Mouse (Mus musculus) ES-E14 (cell line): Measurements from ENCODE around the gene Inf2.

Source experiments
- CHD2 ChIP-seq: IDR thresholded peaks from 2 replicates; pipeline ENCODE4 v1.6.1; 2014; ENCODE audit warnings: mild to moderate bottlenecking, low read depth, low read length, inconsistent platforms
- HCFC1 ChIP-seq: IDR thresholded peaks from 2 replicates; pipeline ENCODE4 v1.6.1; 2012; ENCODE audit warnings: low read length, inconsistent platforms, borderline replicate concordance; ENCODE audit not compliant: insufficient read depth
- ZC3H11A ChIP-seq: IDR thresholded peaks from 2 replicates; pipeline ENCODE4 v1.6.1; 2012; ENCODE audit warnings: low read depth, mild to moderate bottlenecking, inconsistent platforms, low read length, borderline replicate concordance
- ZNF384 ChIP-seq: IDR thresholded peaks from 2 replicates; pipeline ENCODE4 v1.6.1; 2012; ENCODE audit warnings: low read depth, low read length, inconsistent platforms

- TF ChIP-seq ZNF384 (no peak), CHD2 (no peak), HCFC1 (no peak), ZC3H11A (no peak)
These were observed 42.9 kb downstream of the Inf2 start for GRCm38 (mm10) chr12:112631472-112631871.
